Mouse (Mus musculus): Measurements from ENCODE around the gene Lnpep. TPM values are rescaled to one million over a fixed set of nuclear protein-coding genes. Genes with fewer than 3 reads are reported as not detected.
"Not testable (repeated sequence)": the region's sequence is repeated elsewhere in the genome, so short reads cannot be mapped to it uniquely, and the experiment has no call there.

The Lnpep gene
- polyA plus RNA-seq, 1 experiment from 2014 or later, result 8.8 TPM

DNA sequence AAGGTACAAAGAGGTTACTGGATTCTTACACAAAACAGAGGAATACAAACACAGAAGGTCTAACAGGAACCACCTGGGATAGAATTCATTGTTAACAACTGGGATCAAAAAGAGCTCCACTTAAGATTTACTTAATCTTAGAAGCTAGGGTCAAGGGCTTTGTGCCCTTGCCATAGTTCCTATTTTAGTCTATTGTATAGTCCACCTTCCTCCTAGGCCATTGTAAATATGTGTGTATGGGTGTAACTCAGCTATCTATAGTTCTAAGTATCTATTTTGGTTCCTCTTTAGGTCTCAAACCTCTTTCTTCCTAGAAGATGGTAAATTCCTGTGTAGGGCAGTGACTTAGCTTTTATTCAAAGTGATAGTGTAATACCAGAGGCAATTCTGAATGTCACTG, 128.6 kb downstream of the Lnpep start:
- peaks cover 10% of the 10 kb centered on the region; the same call in 1 of the 2 replicates for H3K4me1 ChIP-seq (ENCODE audit: control insufficient read depth, insufficient read depth, low read length)
- H3K4me3 ChIP-seq (ENCODE audit: low read depth, low read length); H3K4me2 ChIP-seq (ENCODE audit: low read depth, low read length); H3K27me3 ChIP-seq (replicated peaks; ENCODE audit: control insufficient read depth, insufficient read depth, low read length); H3K36me3 ChIP-seq (ENCODE audit: control insufficient read depth, insufficient read depth, low read length); ATAC-seq (ENCODE audit: low read depth); DNase-seq (ENCODE audit: low spot score); H3K9ac ChIP-seq (ENCODE audit: low read depth, low read length); H3K9me3 ChIP-seq (ENCODE audit: control insufficient read depth, low read length); H3K27ac ChIP-seq (replicated peaks; ENCODE audit: low read depth, low read length): not testable (repeated sequence)

DNA sequence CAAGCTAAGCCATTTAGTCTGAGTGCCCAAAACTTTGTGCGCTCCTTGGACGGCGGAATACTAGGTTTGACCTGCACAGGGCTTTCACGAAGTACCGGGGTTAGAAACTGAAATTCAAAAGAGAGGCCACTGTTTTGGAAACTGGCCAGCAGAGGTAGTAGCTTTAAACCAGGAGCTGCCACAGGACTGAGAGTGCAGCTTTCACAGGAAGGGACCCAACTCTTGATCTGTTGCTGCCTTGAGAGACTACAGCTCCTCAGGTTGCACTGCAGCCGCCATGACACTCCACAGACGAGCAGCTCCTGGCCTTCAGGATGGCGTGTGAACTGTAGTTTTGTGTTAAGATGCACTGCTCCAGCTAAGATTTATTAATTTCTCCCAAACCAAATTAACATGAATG, 132.7 kb downstream of the Lnpep start:
- Histone ChIP-seq H3K4me2 (ENCODE audit: low read depth, low read length) (no peak overlapping the region), H3K27ac (replicated peaks; ENCODE audit: low read depth, low read length) (peak overlapping the region; percentile 66; the same call in 1 of the 2 replicates)

DNA sequence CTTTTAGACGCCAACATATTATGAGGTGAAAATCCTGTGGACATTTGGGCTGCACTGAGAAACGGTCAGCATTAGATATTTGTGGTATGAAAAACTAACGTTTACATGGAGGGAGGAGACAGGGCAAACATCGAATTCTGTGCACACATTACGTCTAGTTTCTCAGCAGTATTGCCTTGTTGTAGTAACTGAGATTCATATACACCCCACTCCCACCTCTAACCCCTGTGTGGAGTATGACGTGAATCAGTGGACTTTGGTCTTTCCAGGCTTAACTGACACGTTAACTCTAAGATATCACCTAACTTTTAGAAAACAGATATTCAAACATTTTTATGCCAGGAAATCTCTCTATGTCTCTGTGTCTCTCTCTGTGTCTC, 133.2 kb downstream of the Lnpep start:
- Histone ChIP-seq H3K4me2 (ENCODE audit: low read depth, low read length) (peak overlapping the region; percentile 44), H3K9ac (ENCODE audit: low read depth, low read length) (no peak overlapping the region), H3K27ac (replicated peaks; ENCODE audit: low read depth, low read length) (peak overlapping the region; percentile 66), H3K4me1 (ENCODE audit: control insufficient read depth, insufficient read depth, low read length) (peaks cover 13% of the 10 kb centered on the region), H3K4me3 (ENCODE audit: low read depth, low read length) (no peak overlapping the region), H3K27me3 (replicated peaks; ENCODE audit: control insufficient read depth, insufficient read depth, low read length) (no peaks in the 10 kb centered on the region), H3K36me3 (ENCODE audit: control insufficient read depth, insufficient read depth, low read length) (no peaks in the 10 kb centered on the region), H3K9me3 (ENCODE audit: control insufficient read depth, low read length) (no peaks in the 10 kb centered on the region)
- WGBS, result 31% methylated on average over 7 of the region's 7 CpGs
- DNase-seq (ENCODE audit: low spot score) (no peak), ATAC-seq (ENCODE audit: low read depth) (peak; percentile 57)

More for the DNA sequence above, 132.7 kb downstream of the Lnpep start:
- Histone ChIP-seq H3K36me3 (ENCODE audit: control insufficient read depth, insufficient read depth, low read length) (no peaks in the 10 kb centered on the region), H3K4me1 (ENCODE audit: control insufficient read depth, insufficient read depth, low read length) (peaks cover 11% of the 10 kb centered on the region), H3K4me3 (ENCODE audit: low read depth, low read length) (no peak overlapping the region), H3K9me3 (ENCODE audit: control insufficient read depth, low read length) (no peaks in the 10 kb centered on the region), H3K27me3 (replicated peaks; ENCODE audit: control insufficient read depth, insufficient read depth, low read length) (no peaks in the 10 kb centered on the region), H3K9ac (ENCODE audit: low read depth, low read length) (no peak overlapping the region)
- DNase-seq (ENCODE audit: low spot score) (no peak), ATAC-seq (ENCODE audit: low read depth) (no peak)
- 62% methylated on average over 8 of the region's 8 CpGs for WGBS

DNA sequence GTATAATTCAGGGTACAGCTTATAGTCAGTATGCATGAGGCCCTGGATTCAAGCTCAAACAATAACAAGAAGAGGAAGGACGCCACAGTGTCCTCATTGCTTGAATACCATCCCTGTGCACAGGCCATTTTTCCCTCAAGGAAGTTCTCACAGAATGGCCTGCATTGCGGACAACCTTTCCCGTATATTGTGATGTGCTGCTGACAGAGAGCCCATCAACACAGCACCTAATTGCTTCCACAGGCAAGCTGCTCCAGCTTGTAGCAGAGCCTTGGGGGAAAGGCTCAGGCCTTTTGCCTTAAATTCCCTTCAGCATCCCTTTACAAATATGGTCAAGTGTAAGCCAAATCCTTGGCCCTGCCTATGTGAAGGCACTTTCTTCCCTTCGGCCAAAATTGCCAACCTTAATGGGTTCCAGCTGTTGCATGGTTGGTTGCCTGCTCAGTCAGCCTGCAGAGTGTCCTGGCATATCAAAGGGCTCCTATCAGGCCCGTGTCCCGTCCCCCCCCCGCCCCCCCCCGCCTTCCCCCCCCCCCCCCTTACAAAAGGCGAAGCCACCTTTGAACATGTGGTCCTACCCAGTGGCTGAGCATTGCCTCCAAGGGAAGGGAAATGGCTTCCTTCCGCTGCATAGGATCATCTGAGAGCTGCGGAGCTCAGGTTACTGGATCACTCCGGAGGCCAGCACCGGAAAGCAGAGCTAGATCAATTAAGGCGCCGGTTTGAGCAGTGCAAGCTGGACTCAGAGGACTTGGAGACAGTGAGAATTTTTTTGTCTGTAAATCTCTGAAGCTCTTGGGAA, 133.8 kb downstream of the Lnpep start:
- Histone ChIP-seq H3K4me3 (ENCODE audit: low read depth, low read length) (no peak overlapping the region), H3K9ac (ENCODE audit: low read depth, low read length) (no peak overlapping the region), H3K4me1 (ENCODE audit: control insufficient read depth, insufficient read depth, low read length) (peaks cover 13% of the 10 kb centered on the region), H3K27ac (replicated peaks; ENCODE audit: low read depth, low read length) (peak overlapping the region; percentile 66), H3K36me3 (ENCODE audit: control insufficient read depth, insufficient read depth, low read length) (no peaks in the 10 kb centered on the region), H3K4me2 (ENCODE audit: low read depth, low read length) (peak overlapping the region; percentile 44), H3K9me3 (ENCODE audit: control insufficient read depth, low read length) (no peaks in the 10 kb centered on the region), H3K27me3 (replicated peaks; ENCODE audit: control insufficient read depth, insufficient read depth, low read length) (no peaks in the 10 kb centered on the region)
- ATAC-seq (ENCODE audit: low read depth) (peak; percentile 92), DNase-seq (ENCODE audit: low spot score) (peak; percentile 87)
- WGBS, result 17% methylated on average over 10 of the region's 15 CpGs

DNA sequence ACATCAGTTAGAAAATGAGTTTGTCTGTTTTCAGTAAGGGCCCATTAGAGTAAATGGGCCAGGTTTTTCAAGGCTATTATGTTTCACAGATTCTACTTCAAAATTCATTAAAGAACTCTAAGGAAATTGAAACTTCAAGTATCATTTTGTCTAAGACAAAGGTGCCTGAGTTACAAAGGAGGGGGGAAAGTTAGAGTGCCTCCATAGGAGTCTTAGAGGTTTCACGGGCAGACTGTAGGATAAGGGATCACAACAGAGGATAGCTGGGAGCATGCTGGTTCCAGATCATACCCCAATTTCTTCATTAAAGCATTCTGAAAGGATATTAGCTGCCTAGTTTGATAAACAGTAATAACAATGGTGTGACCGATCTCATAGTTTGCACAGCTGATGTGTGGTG, 139.1 kb downstream of the Lnpep start:
- Histone ChIP-seq H3K9me3 (ENCODE audit: control insufficient read depth, low read length) (no peaks in the 10 kb centered on the region), H3K4me2 (ENCODE audit: low read depth, low read length) (no peak overlapping the region), H3K4me1 (ENCODE audit: control insufficient read depth, insufficient read depth, low read length) (peaks cover 10% of the 10 kb centered on the region), H3K4me3 (ENCODE audit: low read depth, low read length) (no peak overlapping the region), H3K36me3 (ENCODE audit: control insufficient read depth, insufficient read depth, low read length) (no peaks in the 10 kb centered on the region), H3K9ac (ENCODE audit: low read depth, low read length) (no peak overlapping the region), H3K27me3 (replicated peaks; ENCODE audit: control insufficient read depth, insufficient read depth, low read length) (no peaks in the 10 kb centered on the region), H3K27ac (replicated peaks; ENCODE audit: low read depth, low read length) (no peak overlapping the region)
- 38% methylated on average over 2 of the region's 2 CpGs for WGBS
- DNase-seq (ENCODE audit: low spot score) (no peak), ATAC-seq (ENCODE audit: low read depth) (no peak)

Other genes with a start within 250 kb of the Lnpep start
- gene Lix1, start 222.4 kb downstream of the Lnpep start, polyA plus RNA-seq (2014; fragmentation: Nextera tagmentation; extraction: Ambion mirVana), result 9.3 and 11.8 TPM in 2 replicates
- gene Vmn2r90, start 78.7 kb upstream of the Lnpep start, polyA plus RNA-seq (2014; fragmentation: Nextera tagmentation; extraction: Ambion mirVana), result not detected in 2 replicates
- gene Spaca6, start 202.1 kb upstream of the Lnpep start, polyA plus RNA-seq (2014; fragmentation: Nextera tagmentation; extraction: Ambion mirVana), result 15.6 and 20.3 TPM in 2 replicates
- 1.0 and 1.7 TPM in 2 replicates for gene Has1, start 230.2 kb upstream of the Lnpep start, polyA plus RNA-seq (2014; fragmentation: Nextera tagmentation; extraction: Ambion mirVana)

Data from embryonic facial prominence, embryonic 14.5 days (tissue).